Mouse (Mus musculus) megakaryocyte, embryonic 14.5 days (primary cell): Measurements from ENCODE around the gene Rbm20. TPM values are rescaled to one million over a fixed set of nuclear protein-coding genes. Genes with fewer than 3 reads are reported as not detected.
"Not testable (repeated sequence)": the region's sequence is repeated elsewhere in the genome, so short reads cannot be mapped to it uniquely, and the experiment has no call there.

Experiments
- H3K27me3 ChIP-seq: replicated peaks from 2 replicates; pipeline ENCODE3; 2012; ENCODE audit warnings: inconsistent platforms
- H3K36me3 ChIP-seq: replicated peaks from 2 replicates; pipeline ENCODE3; 2012; ENCODE audit warnings: low read length, inconsistent platforms, mixed read lengths
- H3K4me1 ChIP-seq: 2 replicates; pipeline ENCODE4 v1.6.1; 2012; ENCODE audit warnings: inconsistent platforms
- H3K4me3 ChIP-seq: replicated peaks from 2 replicates; pipeline ENCODE3; 2012; ENCODE audit warnings: moderate library complexity, mild to moderate bottlenecking, inconsistent platforms
- H3K9me3 ChIP-seq: 2 replicates; pipeline ENCODE4 v1.6.1; 2012; ENCODE audit warnings: inconsistent platforms
- FLI1 ChIP-seq: IDR thresholded peaks from 2 replicates; pipeline ENCODE4 v1.6.1; 2012; ENCODE audit warnings: low read length, inconsistent platforms, mixed read lengths
- GATA1 ChIP-seq: IDR thresholded peaks from 3 replicates; pipeline ENCODE4 v1.6.1; 2012; ENCODE audit warnings: mixed read lengths, low read length, inconsistent platforms, borderline replicate concordance
- polyA plus RNA-seq: library from polyadenylated mRNA; stranded (reverse); fragments of >175 nt; gene quantifications from 2 replicates; pipeline ENCODE4 v1.2.3, GENCODE M21; 2012; ENCODE audit warnings: low replicate concordance; ENCODE audit not compliant: insufficient read depth

Gene Rbm20
- polyA plus RNA-seq, 1 experiment: not detected

- H3K9me3 ChIP-seq: no peaks in the 10 kb centered on the region
- H3K4me1 ChIP-seq: peaks cover 54% of the 10 kb centered on the region
- TF ChIP-seq FLI1 (no peak), GATA1 (no peak)
- H3K27me3 ChIP-seq: no peaks in the 10 kb centered on the region
- peak overlapping the region; percentile 99 for H3K4me3 ChIP-seq
- peaks cover 10% of the 10 kb centered on the region for H3K36me3 ChIP-seq
Measured at GRCm38 (mm10) chr19:53904833-53905480, 227.9 kb downstream of the Rbm20 start.

GRCm38 (mm10) chr19:53906033-53906702, 229.1 kb downstream of the Rbm20 start:
- Histone ChIP-seq H3K9me3 (no peaks in the 10 kb centered on the region), H3K36me3 (peaks cover 22% of the 10 kb centered on the region), H3K4me1 (peaks cover 54% of the 10 kb centered on the region), H3K27me3 (no peaks in the 10 kb centered on the region), H3K4me3 (peak overlapping the region; percentile 99)
- TF ChIP-seq GATA1: no peak
- no peak for TF ChIP-seq FLI1

GRCm38 (mm10) chr19:53906703-53907070, 229.6 kb downstream of the Rbm20 start:
- Histone ChIP-seq H3K36me3 (peaks cover 26% of the 10 kb centered on the region), H3K4me1 (peaks cover 53% of the 10 kb centered on the region), H3K4me3 (peak overlapping the region; percentile 76)
- H3K9me3 ChIP-seq, H3K27me3 ChIP-seq: not testable (repeated sequence)

- peaks cover 30% of the 10 kb centered on the region for H3K4me1 ChIP-seq
- no peaks in the 10 kb centered on the region for H3K9me3 ChIP-seq
- peaks cover 92% of the 10 kb centered on the region for H3K36me3 ChIP-seq
- no peak overlapping the region for H3K4me3 ChIP-seq
- no peaks in the 10 kb centered on the region for H3K27me3 ChIP-seq
- TF ChIP-seq GATA1 (no peak), FLI1 (no peak)
Measured at GRCm38 (mm10) chr19:53914950-53915349, 237.8 kb downstream of the Rbm20 start.

Other genes starting within 250 kb of the Rbm20 start
- gene Dusp5, start 148.2 kb upstream of the Rbm20 start, polyA plus RNA-seq: 3.0 TPM in 1 of 2 replicates, not detected in the other
- 44.6 and 123 TPM in 2 replicates for gene Nutf2-ps1, start 88.2 kb upstream of the Rbm20 start, polyA plus RNA-seq
- gene Smc3, start 76.9 kb upstream of the Rbm20 start, polyA plus RNA-seq: 2.3 and 14.2 TPM in 2 replicates
- 2.8 and 25.4 TPM in 2 replicates for gene Pdcd4, start 214.9 kb downstream of the Rbm20 start, polyA plus RNA-seq